Mouse (Mus musculus): Measurements from ENCODE around the gene Aggf1.

Aggf1 gene

GRCm38 (mm10) chr13:95306596-95306995, 68.6 kb downstream of the Aggf1 start:
- in situ Hi-C loops (cut with MboI; ENCODE audit: low pct_unique_long_range_greater_than_20kb in 1 of 2, low sequenced_read_pairs in 2 of 2, unreplicated experiment in 1 of 2): no loop called here

Measured in mouse embryonic stem cell (cell line).